ENCODE assay signal across 10 mouse cellular contexts in the genomic region with DNA sequence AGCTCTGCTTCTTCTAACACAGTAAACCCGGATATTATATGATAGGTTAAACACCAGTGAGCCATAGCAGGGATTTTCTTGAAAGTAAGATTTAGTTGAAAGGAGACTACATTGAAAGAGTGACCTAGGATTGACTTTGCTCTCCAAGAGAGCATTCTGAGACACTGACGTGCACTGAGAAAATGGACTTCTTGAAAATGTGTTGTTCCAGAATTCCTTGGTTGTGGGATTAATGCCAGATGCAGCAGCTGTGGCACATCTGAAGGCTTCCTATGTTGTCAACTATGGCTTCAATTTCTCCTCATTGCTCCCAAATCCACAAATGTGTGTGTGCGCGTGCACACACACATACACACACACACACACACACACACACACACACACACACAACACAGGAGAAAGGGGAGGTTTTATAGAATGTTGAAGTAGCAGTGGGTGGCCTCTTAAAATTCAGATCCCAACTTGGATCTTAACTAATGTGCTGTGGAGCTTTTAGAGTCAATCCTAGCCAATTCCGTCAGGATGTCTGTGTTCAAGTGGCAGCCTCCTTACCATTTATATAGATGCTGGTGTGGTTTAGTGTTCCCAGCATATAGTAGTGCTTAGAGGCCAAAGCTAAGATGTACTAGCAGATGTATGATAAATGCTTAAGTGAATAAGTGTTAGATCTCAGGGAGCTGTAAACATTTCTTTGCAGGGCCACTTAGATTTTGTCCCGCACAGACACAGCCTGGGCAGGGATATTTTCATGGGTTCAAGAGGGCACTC.
A peak's percentile ranks its signal among the peaks of the same experiment; 100 is the strongest.
DNase-seq lines count a peak whose midpoint lies in the region; ATAC-seq and TF ChIP-seq lines count a peak whose summit lies in the region.
"Had no signal": no experiment of that assay in that cellular context is flagged by ENCODE, and none has a peak within 500 bp of the region (broad histone marks: within the 10 kb centered on the region; RNA-seq: fewer than 3 reads in every experiment).

No protein-coding gene starts in this region.

- ATAC-seq in kidney, postnatal 0 days (replicated peaks; ENCODE audit: low FRiP score, low read depth): no peak; the same call in 1 of the 2 replicates
- ATAC-seq in megakaryocyte progenitor cell, adult 5-6 weeks (replicated peaks; ENCODE audit: poor library complexity): no peak
- ATAC-seq: forebrain, embryonic 15.5 days had no signal

- peak; percentile 2 to 19 for DNase-seq in heart, adult 9 months (ENCODE audit: low spot score in 2 of 2)
- no peak for DNase-seq in heart, adult 11 months
- DNase-seq in heart, postnatal 10 days: peak; percentile 76 to 81
- peak; percentile 81 for DNase-seq in kidney, postnatal 0 days (ENCODE audit: low spot score)
- peak; percentile 13 for DNase-seq in mesoderm, embryonic 11.5 days (ENCODE audit: low read depth, low spot score)
- DNase-seq in spleen, adult 18-20 months: no peak
- DNase-seq in T-cell, adult 2 months (ENCODE audit: low spot score): no peak

- H3K4me3 ChIP-seq in kidney, postnatal 0 days (replicated peaks; ENCODE audit: low read depth, low read length): no peak overlapping the region
- H3K4me3 ChIP-seq: forebrain, embryonic 15.5 days; hindbrain, embryonic 12.5 days had no signal

- H3K9ac ChIP-seq in kidney, postnatal 0 days (ENCODE audit: low read depth, low read length): no peak overlapping the region
- H3K9ac ChIP-seq: forebrain, embryonic 15.5 days; hindbrain, embryonic 12.5 days had no signal

- no peaks in the 10 kb centered on the region for H3K36me3 ChIP-seq in kidney, postnatal 0 days (ENCODE audit: insufficient read depth, low read length)
- H3K36me3 ChIP-seq: forebrain, embryonic 15.5 days; hindbrain, embryonic 12.5 days had no signal

- intact Hi-C loops in heart, postnatal 10 days (cut with DNase I): no loop called here

- no peaks in the 10 kb centered on the region for H3K27me3 ChIP-seq in kidney, postnatal 0 days (ENCODE audit: insufficient read depth, low read length)
- H3K27me3 ChIP-seq: forebrain, embryonic 15.5 days; hindbrain, embryonic 12.5 days had no signal

- H3K27ac ChIP-seq in kidney, postnatal 0 days: peak overlapping the region; percentile 21; the same call in 1 of the 2 replicates
- H3K27ac ChIP-seq: forebrain, embryonic 15.5 days; hindbrain, embryonic 12.5 days had no signal

- H3K4me2 ChIP-seq in kidney, postnatal 0 days (ENCODE audit: low read length): no peak overlapping the region
- H3K4me2 ChIP-seq: forebrain, embryonic 15.5 days; hindbrain, embryonic 12.5 days had no signal

- WGBS in kidney, postnatal 0 days: 57% methylated on average over 6 of the region's 6 CpGs

- H3K9me3 ChIP-seq in kidney, postnatal 0 days (replicated peaks; ENCODE audit: low read length): no peaks in the 10 kb centered on the region
- H3K9me3 ChIP-seq: forebrain, embryonic 15.5 days; hindbrain, embryonic 12.5 days had no signal

- H3K4me1 ChIP-seq in kidney, postnatal 0 days (replicated peaks; ENCODE audit: insufficient read depth, low read length): no peaks in the 10 kb centered on the region
- H3K4me1 ChIP-seq: forebrain, embryonic 15.5 days; hindbrain, embryonic 12.5 days had no signal

- no peak for TF ChIP-seq CTCF in kidney, postnatal 0 days (IDR thresholded peaks at IDR 0.05; ENCODE audit: low read depth)

Comparison
In these comparisons a context has a peak if more than half of its experiments do, and no peak if none do; other contexts are left out.
1. DNase-seq: peak in heart, adult 9 months (2 of 2), heart, postnatal 10 days (2 of 2), kidney, postnatal 0 days (single experiment) and mesoderm, embryonic 11.5 days (single experiment); none in heart, adult 11 months (single experiment), spleen, adult 18-20 months (0 of 2) and T-cell, adult 2 months (single experiment).